Mouse (Mus musculus): ENCODE measurements around the gene Pla1a. TPM values are rescaled to one million over a fixed set of nuclear protein-coding genes. Genes with fewer than 3 reads are reported as not detected.

Gene Pla1a
- polyA plus RNA-seq, 1 experiment from 2014 or later = 0.28 TPM

- no peaks in the 10 kb centered on the region for H3K9me3 ChIP-seq (ENCODE audit: control insufficient read depth, low read length)
- no peaks in the 10 kb centered on the region for H3K36me3 ChIP-seq (ENCODE audit: control insufficient read depth, insufficient read depth, low read length)
- H3K4me2 ChIP-seq (replicated peaks; ENCODE audit: low read depth, low read length) = no peak overlapping the region
- no peak overlapping the region for H3K9ac ChIP-seq (ENCODE audit: low read depth, low read length)
- no peak for DNase-seq (ENCODE audit: low spot score)
- no peak overlapping the region for H3K27ac ChIP-seq (ENCODE audit: low read depth, low read length)
- H3K4me1 ChIP-seq (replicated peaks; ENCODE audit: control insufficient read depth, insufficient read depth, low read length) = no peaks in the 10 kb centered on the region
- no peaks in the 10 kb centered on the region for H3K27me3 ChIP-seq (ENCODE audit: control insufficient read depth, insufficient read depth, low read length)
- no peak overlapping the region for H3K4me3 ChIP-seq (ENCODE audit: low read depth, low read length)
- WGBS = 82% methylated on average over 23 of the region's 23 CpGs
- ATAC-seq (ENCODE audit: low FRiP score) = no peak
These were observed 40.6 kb downstream of the Pla1a start for GRCm38 (mm10) chr16:38392126-38392894.

GRCm38 (mm10) chr16:38390322-38390721 lies 42.6 kb downstream of the Pla1a start:
- Histone ChIP-seq H3K27me3 (ENCODE audit: control insufficient read depth, insufficient read depth, low read length) (no peaks in the 10 kb centered on the region), H3K9ac (ENCODE audit: low read depth, low read length) (no peak overlapping the region), H3K27ac (ENCODE audit: low read depth, low read length) (no peak overlapping the region), H3K4me3 (ENCODE audit: low read depth, low read length) (no peak overlapping the region), H3K4me1 (replicated peaks; ENCODE audit: control insufficient read depth, insufficient read depth, low read length) (no peaks in the 10 kb centered on the region), H3K4me2 (replicated peaks; ENCODE audit: low read depth, low read length) (no peak overlapping the region), H3K9me3 (ENCODE audit: control insufficient read depth, low read length) (no peaks in the 10 kb centered on the region), H3K36me3 (ENCODE audit: control insufficient read depth, insufficient read depth, low read length) (no peaks in the 10 kb centered on the region)
- DNase-seq (ENCODE audit: low spot score) = no peak
- no peak for ATAC-seq (ENCODE audit: low FRiP score)
- WGBS = 92% methylated on average over 7 of the region's 7 CpGs

DNA sequence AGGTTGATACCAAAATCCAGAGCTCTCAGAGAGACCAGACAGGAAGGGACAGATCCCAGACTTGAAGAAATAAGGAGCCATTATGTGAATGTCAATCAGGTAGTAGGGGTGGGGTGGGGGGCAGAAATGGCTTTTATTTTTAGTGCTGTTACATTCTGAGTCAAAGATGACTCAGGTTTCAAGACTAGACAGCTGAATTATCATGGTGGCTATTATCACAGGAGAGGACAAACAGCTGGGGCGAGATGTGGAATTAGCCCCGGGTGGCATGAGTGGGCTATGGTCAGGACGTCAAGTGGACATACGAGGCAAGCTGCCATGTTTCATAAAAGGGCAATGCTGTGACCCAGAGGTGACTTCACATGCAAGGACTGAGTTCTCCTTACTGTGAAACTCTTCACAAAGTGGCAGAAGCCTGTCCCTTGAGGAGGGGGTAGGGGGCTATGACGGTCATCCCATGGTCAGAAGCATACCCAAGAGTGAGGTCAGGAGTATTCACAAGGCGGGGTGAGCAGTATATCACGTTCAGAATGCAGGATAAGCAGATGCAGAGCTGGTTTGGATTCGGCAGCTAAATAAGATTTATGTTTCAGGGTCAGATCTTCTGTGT lies 43.6 kb downstream of the Pla1a start:
- Histone ChIP-seq H3K4me3 (ENCODE audit: low read depth, low read length) (no peak overlapping the region), H3K36me3 (ENCODE audit: control insufficient read depth, insufficient read depth, low read length) (no peaks in the 10 kb centered on the region), H3K4me2 (replicated peaks; ENCODE audit: low read depth, low read length) (no peak overlapping the region), H3K4me1 (replicated peaks; ENCODE audit: control insufficient read depth, insufficient read depth, low read length) (no peaks in the 10 kb centered on the region), H3K9me3 (ENCODE audit: control insufficient read depth, low read length) (no peaks in the 10 kb centered on the region), H3K27me3 (ENCODE audit: control insufficient read depth, insufficient read depth, low read length) (no peaks in the 10 kb centered on the region), H3K27ac (ENCODE audit: low read depth, low read length) (no peak overlapping the region), H3K9ac (ENCODE audit: low read depth, low read length) (no peak overlapping the region)
- ATAC-seq (ENCODE audit: low FRiP score) = no peak
- no peak for DNase-seq (ENCODE audit: low spot score)
- 80% methylated on average over 8 of the region's 8 CpGs for WGBS

DNA sequence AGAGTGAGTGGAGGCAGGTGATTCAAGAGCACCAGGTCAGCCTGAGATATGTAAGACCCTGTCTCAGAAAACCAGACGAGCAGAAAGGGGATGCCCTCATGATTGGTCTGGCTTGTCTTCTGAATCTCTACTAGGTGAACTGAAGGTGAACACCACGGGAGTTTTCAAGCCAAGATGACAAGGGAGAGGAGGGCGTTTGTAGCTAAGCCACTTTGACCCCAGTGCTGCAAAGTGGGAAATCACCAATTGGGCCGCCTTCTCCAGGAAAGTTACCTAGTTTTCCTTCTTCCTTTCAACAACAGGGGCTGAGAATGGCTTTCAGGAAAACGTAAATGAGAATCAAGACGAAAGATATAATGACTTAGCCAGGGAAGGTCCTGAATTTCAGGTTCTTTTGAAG lies 44.2 kb downstream of the Pla1a start:
- no peak overlapping the region for H3K9ac ChIP-seq (ENCODE audit: low read depth, low read length)
- ATAC-seq (ENCODE audit: low FRiP score) (no peak), DNase-seq (ENCODE audit: low spot score) (no peak)
- WGBS = 81% methylated on average over 6 of the region's 6 CpGs
- H3K27me3 ChIP-seq (ENCODE audit: control insufficient read depth, insufficient read depth, low read length) = no peaks in the 10 kb centered on the region
- no peak overlapping the region for H3K4me3 ChIP-seq (ENCODE audit: low read depth, low read length)
- no peaks in the 10 kb centered on the region for H3K36me3 ChIP-seq (ENCODE audit: control insufficient read depth, insufficient read depth, low read length)
- H3K27ac ChIP-seq (ENCODE audit: low read depth, low read length) = no peak overlapping the region
- H3K9me3 ChIP-seq (ENCODE audit: control insufficient read depth, low read length) = no peaks in the 10 kb centered on the region
- H3K4me2 ChIP-seq (replicated peaks; ENCODE audit: low read depth, low read length) = no peak overlapping the region
- H3K4me1 ChIP-seq (replicated peaks; ENCODE audit: control insufficient read depth, insufficient read depth, low read length) = no peaks in the 10 kb centered on the region

DNA sequence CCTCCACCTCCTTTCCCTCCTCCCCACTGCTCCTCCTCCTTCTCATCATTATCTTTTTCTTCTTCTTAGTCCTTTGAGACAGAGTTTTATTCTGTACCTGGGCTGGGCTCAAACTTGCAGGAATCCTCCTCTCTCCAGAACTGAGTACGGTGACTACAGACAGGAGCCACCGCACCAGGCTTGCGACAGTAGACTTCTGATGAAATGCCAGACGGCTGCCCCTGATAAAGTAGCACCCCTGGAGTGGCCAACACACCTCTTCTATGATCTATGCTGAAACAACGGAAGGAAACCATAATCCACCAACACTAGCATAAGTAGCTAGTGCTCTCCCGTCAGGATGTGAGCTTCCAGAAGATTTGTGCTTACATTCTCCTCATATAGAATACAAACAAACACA lies 45.6 kb downstream of the Pla1a start:
- Histone ChIP-seq H3K4me3 (ENCODE audit: low read depth, low read length) (no peak overlapping the region), H3K36me3 (ENCODE audit: control insufficient read depth, insufficient read depth, low read length) (no peaks in the 10 kb centered on the region), H3K4me2 (replicated peaks; ENCODE audit: low read depth, low read length) (no peak overlapping the region), H3K27me3 (ENCODE audit: control insufficient read depth, insufficient read depth, low read length) (no peaks in the 10 kb centered on the region), H3K27ac (ENCODE audit: low read depth, low read length) (no peak overlapping the region), H3K4me1 (replicated peaks; ENCODE audit: control insufficient read depth, insufficient read depth, low read length) (no peaks in the 10 kb centered on the region), H3K9ac (ENCODE audit: low read depth, low read length) (no peak overlapping the region), H3K9me3 (ENCODE audit: control insufficient read depth, low read length) (no peaks in the 10 kb centered on the region)
- 80% methylated on average over 6 of the region's 6 CpGs for WGBS
- ATAC-seq (ENCODE audit: low FRiP score) = no peak
- no peak for DNase-seq (ENCODE audit: low spot score)

DNA sequence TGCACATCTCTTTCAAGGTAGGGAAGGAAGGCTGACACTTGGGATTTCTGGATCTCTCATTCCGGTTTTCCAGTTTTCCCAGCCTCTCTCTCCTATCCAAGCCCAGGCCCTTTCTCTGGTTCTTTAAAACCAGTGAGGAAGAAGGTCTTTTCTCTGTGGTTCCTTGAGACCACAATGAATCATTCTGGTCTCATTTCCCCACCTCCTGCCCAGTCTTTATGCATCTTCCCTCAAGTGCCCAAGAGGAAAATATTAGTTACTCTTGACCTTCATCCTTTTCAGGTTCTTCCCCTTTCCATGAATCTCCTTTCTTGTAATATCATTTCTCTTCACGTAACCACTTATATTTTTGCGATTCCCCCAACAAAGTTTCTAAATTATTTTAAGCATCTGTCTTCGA lies 47.2 kb downstream of the Pla1a start:
- Histone ChIP-seq H3K36me3 (ENCODE audit: control insufficient read depth, insufficient read depth, low read length) (no peaks in the 10 kb centered on the region), H3K4me2 (replicated peaks; ENCODE audit: low read depth, low read length) (no peak overlapping the region), H3K4me3 (ENCODE audit: low read depth, low read length) (no peak overlapping the region), H3K27ac (ENCODE audit: low read depth, low read length) (no peak overlapping the region), H3K9me3 (ENCODE audit: control insufficient read depth, low read length) (no peaks in the 10 kb centered on the region), H3K9ac (ENCODE audit: low read depth, low read length) (no peak overlapping the region), H3K4me1 (replicated peaks; ENCODE audit: control insufficient read depth, insufficient read depth, low read length) (no peaks in the 10 kb centered on the region), H3K27me3 (ENCODE audit: control insufficient read depth, insufficient read depth, low read length) (no peaks in the 10 kb centered on the region)
- 96% methylated on average over 4 of the region's 4 CpGs for WGBS
- DNase-seq (ENCODE audit: low spot score) = no peak
- ATAC-seq (ENCODE audit: low FRiP score) = no peak

GRCm38 (mm10) chr16:38385184-38385634 lies 47.7 kb downstream of the Pla1a start:
- Histone ChIP-seq H3K36me3 (ENCODE audit: control insufficient read depth, insufficient read depth, low read length) (no peaks in the 10 kb centered on the region), H3K4me1 (replicated peaks; ENCODE audit: control insufficient read depth, insufficient read depth, low read length) (no peaks in the 10 kb centered on the region), H3K4me3 (ENCODE audit: low read depth, low read length) (no peak overlapping the region), H3K27me3 (ENCODE audit: control insufficient read depth, insufficient read depth, low read length) (no peaks in the 10 kb centered on the region), H3K4me2 (replicated peaks; ENCODE audit: low read depth, low read length) (no peak overlapping the region), H3K27ac (ENCODE audit: low read depth, low read length) (no peak overlapping the region), H3K9ac (ENCODE audit: low read depth, low read length) (no peak overlapping the region), H3K9me3 (ENCODE audit: control insufficient read depth, low read length) (no peaks in the 10 kb centered on the region)
- ATAC-seq (ENCODE audit: low FRiP score) (no peak), DNase-seq (ENCODE audit: low spot score) (no peak)
- WGBS = 89% methylated on average over 6 of the region's 6 CpGs

GRCm38 (mm10) chr16:38383683-38384082 lies 49.3 kb downstream of the Pla1a start:
- Histone ChIP-seq H3K4me3 (ENCODE audit: low read depth, low read length) (no peak overlapping the region), H3K27ac (ENCODE audit: low read depth, low read length) (no peak overlapping the region), H3K27me3 (ENCODE audit: control insufficient read depth, insufficient read depth, low read length) (no peaks in the 10 kb centered on the region), H3K4me1 (replicated peaks; ENCODE audit: control insufficient read depth, insufficient read depth, low read length) (no peaks in the 10 kb centered on the region), H3K9me3 (ENCODE audit: control insufficient read depth, low read length) (no peaks in the 10 kb centered on the region), H3K36me3 (ENCODE audit: control insufficient read depth, insufficient read depth, low read length) (no peaks in the 10 kb centered on the region), H3K9ac (ENCODE audit: low read depth, low read length) (no peak overlapping the region), H3K4me2 (replicated peaks; ENCODE audit: low read depth, low read length) (no peak overlapping the region)
- DNase-seq (ENCODE audit: low spot score) = no peak
- 84% methylated on average over 2 of the region's 2 CpGs for WGBS
- no peak for ATAC-seq (ENCODE audit: low FRiP score)

GRCm38 (mm10) chr16:38379926-38380325 lies 53.0 kb downstream of the Pla1a start:
- H3K9ac ChIP-seq (ENCODE audit: low read depth, low read length) = no peak overlapping the region
- no peaks in the 10 kb centered on the region for H3K27me3 ChIP-seq (ENCODE audit: control insufficient read depth, insufficient read depth, low read length)
- no peak overlapping the region for H3K4me3 ChIP-seq (ENCODE audit: low read depth, low read length)
- H3K4me1 ChIP-seq (replicated peaks; ENCODE audit: control insufficient read depth, insufficient read depth, low read length) = no peaks in the 10 kb centered on the region
- no peaks in the 10 kb centered on the region for H3K9me3 ChIP-seq (ENCODE audit: control insufficient read depth, low read length)
- WGBS = 94% methylated on average over 3 of the region's 3 CpGs
- H3K4me2 ChIP-seq (replicated peaks; ENCODE audit: low read depth, low read length) = no peak overlapping the region
- ATAC-seq (ENCODE audit: low FRiP score) (no peak), DNase-seq (ENCODE audit: low spot score) (no peak)
- no peak overlapping the region for H3K27ac ChIP-seq (ENCODE audit: low read depth, low read length)
- no peaks in the 10 kb centered on the region for H3K36me3 ChIP-seq (ENCODE audit: control insufficient read depth, insufficient read depth, low read length)

Measured in hindbrain, embryonic 11.5 days (tissue).